Mouse (Mus musculus): ENCODE measurements around the gene Itgb3bp. TPM values are rescaled to one million over a fixed set of nuclear protein-coding genes. Genes with fewer than 3 reads are reported as not detected.

Itgb3bp gene
- 37.0 and 43.8 TPM in 2 replicates for polyA plus RNA-seq (2016; fragmentation: Nextera tagmentation; extraction: Ambion mirVana)

- peak within 1 kb of the TSS; percentile 76 for H3K4me3 ChIP-seq
- peaks cover 10% of the 10 kb centered on the region for H3K36me3 ChIP-seq
- under 1% methylated on average over 54 of the region's 57 CpGs for WGBS
- no peaks in the 10 kb centered on the region for H3K9me3 ChIP-seq
- peaks cover 47% of the 10 kb centered on the region for H3K4me1 ChIP-seq
- H3K27ac ChIP-seq, result peak within 1 kb of the TSS; percentile 94
- H3K27me3 ChIP-seq (ENCODE audit: insufficient read depth, poor library complexity, severe bottlenecking), result no peaks in the 10 kb centered on the region
- peak; percentile 91 for DNase-seq (ENCODE audit: low spot score)
These were observed at the start of gene Itgb3bp for GRCm38 (mm10) chr4:99929613-99930517. TSS of gene Itgb3bp (minus strand) at chr4:99929813.

DNA sequence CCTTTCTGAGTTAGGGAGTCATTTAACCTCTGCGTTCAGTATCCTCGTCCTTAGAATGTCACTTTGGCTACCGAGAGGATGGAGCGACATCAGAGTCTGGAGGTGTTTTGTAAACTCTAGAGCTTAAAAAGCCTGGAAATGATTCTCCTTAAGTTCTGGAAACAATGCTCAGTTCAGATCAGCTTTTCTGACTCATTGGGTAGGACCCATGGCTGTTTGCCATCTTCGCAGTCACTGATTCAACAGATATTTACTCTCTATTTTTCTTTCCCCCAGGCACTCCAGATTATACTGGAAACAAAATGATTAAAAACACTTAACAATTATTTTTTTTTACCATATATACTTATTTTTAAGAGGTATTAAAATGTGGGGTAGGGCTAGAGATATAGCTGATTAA, 49.7 kb upstream of the Itgb3bp start:
- Histone ChIP-seq H3K27ac (no peak overlapping the region), H3K36me3 (peaks cover 41% of the 10 kb centered on the region), H3K4me3 (no peak overlapping the region), H3K4me1 (peaks cover 7% of the 10 kb centered on the region), H3K9me3 (no peaks in the 10 kb centered on the region), H3K27me3 (ENCODE audit: insufficient read depth, poor library complexity, severe bottlenecking) (no peaks in the 10 kb centered on the region)
- WGBS, result 90% methylated on average over 5 of the region's 5 CpGs
- DNase-seq (ENCODE audit: low spot score), result no peak

GRCm38 (mm10) chr4:99974375-99974774, 44.8 kb upstream of the Itgb3bp start:
- WGBS, result 69% methylated on average over 5 of the region's 5 CpGs
- Histone ChIP-seq H3K27me3 (ENCODE audit: insufficient read depth, poor library complexity, severe bottlenecking) (no peaks in the 10 kb centered on the region), H3K4me3 (no peak overlapping the region), H3K4me1 (no peaks in the 10 kb centered on the region), H3K9me3 (no peaks in the 10 kb centered on the region), H3K27ac (no peak overlapping the region), H3K36me3 (peaks cover 48% of the 10 kb centered on the region)
- DNase-seq (ENCODE audit: low spot score), result no peak

GRCm38 (mm10) chr4:99973931-99974330, 44.3 kb upstream of the Itgb3bp start:
- peaks cover 52% of the 10 kb centered on the region for H3K36me3 ChIP-seq
- 89% methylated on average over 1 of the region's 1 CpGs for WGBS

GRCm38 (mm10) chr4:99972886-99973285, 43.3 kb upstream of the Itgb3bp start:
- H3K36me3 ChIP-seq, result peaks cover 57% of the 10 kb centered on the region
- 85% methylated on average over 6 of the region's 6 CpGs for WGBS
- no peaks in the 10 kb centered on the region for H3K9me3 ChIP-seq
- no peaks in the 10 kb centered on the region for H3K27me3 ChIP-seq (ENCODE audit: insufficient read depth, poor library complexity, severe bottlenecking)
- no peaks in the 10 kb centered on the region for H3K4me1 ChIP-seq
- H3K4me3 ChIP-seq, result no peak overlapping the region
- no peak for DNase-seq (ENCODE audit: low spot score)
- no peak overlapping the region for H3K27ac ChIP-seq

More at GRCm38 (mm10) chr4:99973931-99974330, 44.3 kb upstream of the Itgb3bp start:
- no peaks in the 10 kb centered on the region for H3K4me1 ChIP-seq
- no peaks in the 10 kb centered on the region for H3K9me3 ChIP-seq
- no peak overlapping the region for H3K4me3 ChIP-seq
- no peak for DNase-seq (ENCODE audit: low spot score)
- no peak overlapping the region for H3K27ac ChIP-seq
- H3K27me3 ChIP-seq (ENCODE audit: insufficient read depth, poor library complexity, severe bottlenecking), result no peaks in the 10 kb centered on the region

GRCm38 (mm10) chr4:99970097-99970496, 40.5 kb upstream of the Itgb3bp start:
- no peaks in the 10 kb centered on the region for H3K27me3 ChIP-seq (ENCODE audit: insufficient read depth, poor library complexity, severe bottlenecking)
- H3K4me3 ChIP-seq, result no peak overlapping the region
- WGBS, result 84% methylated on average over 4 of the region's 4 CpGs
- H3K27ac ChIP-seq, result no peak overlapping the region
- peaks cover 78% of the 10 kb centered on the region for H3K36me3 ChIP-seq
- no peak for DNase-seq (ENCODE audit: low spot score)
- no peaks in the 10 kb centered on the region for H3K9me3 ChIP-seq
- no peaks in the 10 kb centered on the region for H3K4me1 ChIP-seq

DNA sequence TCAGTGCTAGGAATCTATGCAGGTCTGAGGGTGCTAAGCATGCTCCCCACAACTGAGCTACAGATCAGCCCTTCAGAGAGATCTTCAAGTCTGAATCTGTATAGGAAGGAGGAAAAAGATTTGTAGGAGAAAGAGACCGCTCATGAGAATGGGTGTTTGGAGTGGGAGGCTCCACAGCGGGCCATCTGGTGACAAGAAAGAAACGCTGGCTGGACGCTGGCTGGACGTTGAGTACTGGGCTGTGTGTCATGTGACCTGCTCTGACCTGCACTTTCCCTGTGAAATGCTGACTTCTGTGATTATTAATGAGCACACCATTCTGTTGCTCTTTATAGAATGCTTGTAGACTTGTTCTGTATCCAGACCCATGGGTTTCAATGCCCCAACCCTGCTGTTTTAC, 39.7 kb upstream of the Itgb3bp start:
- Histone ChIP-seq H3K27ac (no peak overlapping the region), H3K4me3 (no peak overlapping the region), H3K4me1 (no peaks in the 10 kb centered on the region), H3K36me3 (peaks cover 84% of the 10 kb centered on the region), H3K27me3 (ENCODE audit: insufficient read depth, poor library complexity, severe bottlenecking) (no peaks in the 10 kb centered on the region), H3K9me3 (no peaks in the 10 kb centered on the region)
- DNase-seq (ENCODE audit: low spot score), result no peak
- WGBS, result 72% methylated on average over 5 of the region's 5 CpGs

DNA sequence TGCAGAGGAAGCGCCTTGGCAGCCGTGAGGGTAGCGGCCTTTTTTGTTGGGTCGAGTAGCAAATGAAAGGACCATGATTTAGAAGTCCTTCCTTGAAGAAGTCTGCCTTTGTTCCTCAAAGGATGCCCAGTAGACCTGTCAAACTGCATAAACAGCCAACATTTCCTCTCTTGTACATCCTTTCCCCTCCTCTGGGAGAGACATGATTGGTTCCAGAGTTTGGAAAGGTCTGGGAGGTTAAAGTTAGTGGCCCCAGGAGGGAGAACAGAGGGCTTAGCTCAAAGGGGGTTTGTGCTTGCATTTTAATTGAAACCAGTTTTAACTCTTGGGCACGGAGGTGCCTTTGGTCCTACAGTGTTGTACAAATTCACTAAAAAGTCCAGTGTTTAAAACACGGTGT, 36.9 kb upstream of the Itgb3bp start:
- no peaks in the 10 kb centered on the region for H3K4me1 ChIP-seq
- whole genome bisulfite sequencing, result 75% methylated on average over 6 of the region's 6 CpGs
- DNase-seq (ENCODE audit: low spot score), result no peak
- H3K9me3 ChIP-seq, result no peaks in the 10 kb centered on the region
- no peak overlapping the region for H3K27ac ChIP-seq
- no peak overlapping the region for H3K4me3 ChIP-seq
- no peaks in the 10 kb centered on the region for H3K27me3 ChIP-seq (ENCODE audit: insufficient read depth, poor library complexity, severe bottlenecking)
- H3K36me3 ChIP-seq, result peaks cover 84% of the 10 kb centered on the region

GRCm38 (mm10) chr4:99959308-99959707, 29.7 kb upstream of the Itgb3bp start:
- Histone ChIP-seq H3K27ac (no peak overlapping the region; the same call in 1 of the 2 replicates), H3K27me3 (ENCODE audit: insufficient read depth, poor library complexity, severe bottlenecking) (no peaks in the 10 kb centered on the region), H3K36me3 (peaks cover 22% of the 10 kb centered on the region), H3K9me3 (no peaks in the 10 kb centered on the region), H3K4me3 (no peak overlapping the region), H3K4me1 (peaks cover 27% of the 10 kb centered on the region)
- 47% methylated on average over 3 of the region's 3 CpGs for WGBS
- DNase-seq (ENCODE audit: low spot score), result no peak

DNA sequence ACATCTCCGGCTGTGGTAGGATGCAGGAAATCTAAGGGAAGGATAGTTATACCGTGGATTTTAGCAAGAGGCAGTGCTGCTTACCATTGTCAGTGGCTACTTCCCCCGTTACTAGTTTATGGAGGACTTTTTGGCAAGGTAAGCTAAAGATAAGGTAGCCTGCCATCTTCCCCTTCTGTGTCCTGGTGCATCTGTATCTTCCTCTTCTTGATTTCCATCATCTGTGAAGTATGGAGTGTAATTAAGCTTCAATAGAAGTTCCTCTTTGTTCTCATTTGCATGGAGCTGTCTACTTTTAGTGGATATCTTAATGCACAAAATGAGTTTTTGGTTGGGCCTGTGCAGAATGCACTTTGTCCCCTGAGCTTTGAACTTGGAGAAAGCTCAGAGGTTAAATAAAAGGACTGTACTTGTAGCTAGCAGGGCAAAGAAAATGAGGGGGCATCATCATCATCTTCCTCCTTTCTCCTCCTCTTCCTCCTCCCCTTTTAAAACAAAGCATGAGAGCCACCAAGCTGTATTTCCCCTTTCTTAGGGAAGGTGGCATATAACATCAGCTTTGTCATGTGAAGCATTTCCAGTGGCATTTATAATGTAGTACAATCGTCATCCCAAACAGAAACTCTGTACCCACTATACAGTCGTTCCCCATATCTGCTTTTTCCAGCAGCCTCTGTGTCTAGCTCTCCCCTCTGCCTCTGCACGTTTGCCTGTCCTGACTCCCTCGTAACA, 28.6 kb upstream of the Itgb3bp start:
- Histone ChIP-seq H3K36me3 (peaks cover 15% of the 10 kb centered on the region), H3K9me3 (no peaks in the 10 kb centered on the region), H3K27ac (0 out of 2 replicates have a peak overlapping the region, but pooled peaks have one; percentile 29), H3K4me1 (peaks cover 33% of the 10 kb centered on the region), H3K27me3 (ENCODE audit: insufficient read depth, poor library complexity, severe bottlenecking) (no peaks in the 10 kb centered on the region), H3K4me3 (no peak overlapping the region)
- 59% methylated on average over 7 of the region's 7 CpGs for WGBS
- DNase-seq (ENCODE audit: low spot score), result no peak

GRCm38 (mm10) chr4:99957186-99957585, 27.6 kb upstream of the Itgb3bp start:
- peaks cover 9% of the 10 kb centered on the region for H3K36me3 ChIP-seq
- peaks cover 33% of the 10 kb centered on the region for H3K4me1 ChIP-seq
- 96% methylated on average over 4 of the region's 4 CpGs for WGBS
- no peak for DNase-seq (ENCODE audit: low spot score)
- H3K9me3 ChIP-seq, result no peaks in the 10 kb centered on the region
- H3K4me3 ChIP-seq, result no peak overlapping the region
- H3K27ac ChIP-seq, result no peak overlapping the region
- no peaks in the 10 kb centered on the region for H3K27me3 ChIP-seq (ENCODE audit: insufficient read depth, poor library complexity, severe bottlenecking)

DNA sequence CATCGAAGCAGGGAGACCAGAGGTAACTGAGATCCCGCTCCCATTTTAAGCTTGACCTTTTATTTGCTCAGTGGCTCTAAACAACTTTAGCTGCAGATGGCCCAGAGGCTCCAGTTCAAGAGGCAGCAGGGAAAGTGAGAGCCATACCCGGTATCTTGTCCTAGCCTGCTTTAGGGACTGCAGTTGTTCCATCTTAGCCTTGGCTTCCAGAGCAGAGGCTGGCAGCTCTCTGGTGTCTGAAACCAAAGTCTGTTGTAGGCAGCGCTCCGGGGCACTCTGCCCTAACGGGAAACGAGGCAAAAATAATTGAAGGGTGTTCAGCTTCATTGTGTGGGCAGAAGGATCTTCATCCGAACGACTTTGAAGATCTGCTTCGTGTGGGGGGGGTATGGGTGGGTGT, 25.8 kb upstream of the Itgb3bp start:
- no peak overlapping the region for H3K27ac ChIP-seq
- no peaks in the 10 kb centered on the region for H3K9me3 ChIP-seq
- H3K4me1 ChIP-seq, result peaks cover 40% of the 10 kb centered on the region
- no peaks in the 10 kb centered on the region for H3K27me3 ChIP-seq (ENCODE audit: insufficient read depth, poor library complexity, severe bottlenecking)
- peaks cover 11% of the 10 kb centered on the region; the same call in 1 of the 2 replicates for H3K36me3 ChIP-seq
- no peak for DNase-seq (ENCODE audit: low spot score)
- no peak overlapping the region for H3K4me3 ChIP-seq
- WGBS, result 87% methylated on average over 10 of the region's 10 CpGs

GRCm38 (mm10) chr4:99953904-99954303, 24.3 kb upstream of the Itgb3bp start:
- DNase-seq (ENCODE audit: low spot score), result no peak
- Histone ChIP-seq H3K27ac (no peak overlapping the region), H3K9me3 (no peaks in the 10 kb centered on the region), H3K27me3 (ENCODE audit: insufficient read depth, poor library complexity, severe bottlenecking) (no peaks in the 10 kb centered on the region), H3K4me1 (peaks cover 31% of the 10 kb centered on the region), H3K36me3 (peaks cover 11% of the 10 kb centered on the region; the same call in 1 of the 2 replicates), H3K4me3 (no peak overlapping the region)
- WGBS, result 77% methylated on average over 2 of the region's 2 CpGs
